Mouse (Mus musculus) ES-CJ7 (cell line): ENCODE results near the gene Ybx1.

ENCODE experiments used
- DNase-seq: peaks from one replicate; pipeline ENCODE4 v3.0.0; 2011; ENCODE audit warnings: low read depth, low spot score

Gene Ybx1

GRCm38 (mm10) chr4:119274627-119275026 is 19.8 kb downstream of the Ybx1 start:
- no peak for DNase-seq

GRCm38 (mm10) chr4:119266606-119267005 is 27.8 kb downstream of the Ybx1 start:
- no peak for DNase-seq

- no peak for DNase-seq
These were observed 30.9 kb downstream of the Ybx1 start for GRCm38 (mm10) chr4:119263459-119263858.

GRCm38 (mm10) chr4:119262483-119262882 is 31.9 kb downstream of the Ybx1 start:
- DNase-seq, result no peak

- DNase-seq, result no peak
These were observed 33.2 kb downstream of the Ybx1 start for GRCm38 (mm10) chr4:119261087-119261713.

- DNase-seq, result peak; percentile 79
These were observed 34.8 kb downstream of the Ybx1 start for GRCm38 (mm10) chr4:119259344-119260254.

- DNase-seq, result no peak
These were observed 37.3 kb downstream of the Ybx1 start for GRCm38 (mm10) chr4:119257083-119257482.

- no peak for DNase-seq
These were observed 39.1 kb downstream of the Ybx1 start, which contains the start of gene Cldn19 for GRCm38 (mm10) chr4:119255351-119255750. Gene Cldn19, plus strand, starts transcription at chr4:119255414.

- no peak for DNase-seq
These were observed 40.3 kb downstream of the Ybx1 start for GRCm38 (mm10) chr4:119254012-119254618.

GRCm38 (mm10) chr4:119252025-119252808 is 42.2 kb downstream of the Ybx1 start:
- no peak for DNase-seq

- no peak for DNase-seq
These were observed 45.9 kb downstream of the Ybx1 start for GRCm38 (mm10) chr4:119248407-119248965.

GRCm38 (mm10) chr4:119247462-119248235 is 46.8 kb downstream of the Ybx1 start:
- DNase-seq, result peak; percentile 91

GRCm38 (mm10) chr4:119246688-119247225 is 47.6 kb downstream of the Ybx1 start:
- DNase-seq, result no peak

- DNase-seq, result no peak
These were observed 48.4 kb downstream of the Ybx1 start for GRCm38 (mm10) chr4:119245961-119246360.

GRCm38 (mm10) chr4:119245556-119245955 is 48.8 kb downstream of the Ybx1 start:
- no peak for DNase-seq

- DNase-seq, result no peak
These were observed 49.8 kb downstream of the Ybx1 start for GRCm38 (mm10) chr4:119244468-119245240.

- DNase-seq, result no peak
These were observed 51.8 kb downstream of the Ybx1 start for GRCm38 (mm10) chr4:119242571-119242970.

- DNase-seq, result no peak
These were observed 52.7 kb downstream of the Ybx1 start for GRCm38 (mm10) chr4:119241664-119242063.

- DNase-seq, result peak; percentile 84
These were observed 55.2 kb downstream of the Ybx1 start for GRCm38 (mm10) chr4:119239181-119239682.
